Mouse (Mus musculus): Measurements from ENCODE around the gene Zfp420.

- no peak for TF ChIP-seq CTCF (IDR thresholded peaks at IDR 0.05; ENCODE audit: extremely low read depth, insufficient read depth, low read length)
- TF ChIP-seq POLR2A (IDR thresholded peaks at IDR 0.05; ENCODE audit: extremely low read depth, insufficient read depth, low read length), result no peak
These were observed 47.4 kb downstream of the Zfp420 start for GRCm38 (mm10) chr7:29907206-29907605.
